Mouse (Mus musculus) c-Kit-positive CD71-negative TER-119-negative erythroid progenitor cells, embryonic 14.5 days (primary cell): ENCODE data around the gene Akap6.

ENCODE experiments used
- DNase-seq: peaks from one replicate; pipeline ENCODE4 v3.0.0-alpha.2; 2013; ENCODE audit warnings: low read depth

The Akap6 gene

GRCm38 (mm10) chr12:52910819-52911218, 211.6 kb downstream of the Akap6 start:
- peak; percentile 46 for DNase-seq

- no peak for DNase-seq
Observed at GRCm38 (mm10) chr12:52918939-52919338, 219.8 kb downstream of the Akap6 start.

GRCm38 (mm10) chr12:52922510-52922909, 223.3 kb downstream of the Akap6 start:
- no peak for DNase-seq

- DNase-seq = no peak
Observed at GRCm38 (mm10) chr12:52925448-52925847, 226.3 kb downstream of the Akap6 start.

- DNase-seq = no peak
Observed at GRCm38 (mm10) chr12:52933832-52934231, 234.6 kb downstream of the Akap6 start.

DNA sequence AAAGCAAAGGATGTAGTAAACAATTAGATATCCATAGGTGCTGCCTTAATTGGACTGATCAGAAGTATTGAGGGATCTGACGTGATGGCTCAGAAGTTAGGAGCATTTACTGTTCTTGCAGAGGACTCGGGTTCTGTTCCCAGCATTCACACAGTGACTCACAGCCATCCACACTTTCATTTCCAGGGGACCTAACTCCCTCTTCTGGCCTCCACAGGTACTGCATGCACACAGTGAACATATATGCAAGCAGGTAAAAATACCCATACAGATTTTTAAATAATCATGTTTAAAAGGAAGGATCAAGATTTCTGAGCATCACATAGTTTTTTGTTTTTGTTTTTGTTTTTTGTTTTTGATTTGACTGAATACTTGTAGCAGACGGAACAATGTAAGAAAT, 235.8 kb downstream of the Akap6 start:
- no peak for DNase-seq

DNA sequence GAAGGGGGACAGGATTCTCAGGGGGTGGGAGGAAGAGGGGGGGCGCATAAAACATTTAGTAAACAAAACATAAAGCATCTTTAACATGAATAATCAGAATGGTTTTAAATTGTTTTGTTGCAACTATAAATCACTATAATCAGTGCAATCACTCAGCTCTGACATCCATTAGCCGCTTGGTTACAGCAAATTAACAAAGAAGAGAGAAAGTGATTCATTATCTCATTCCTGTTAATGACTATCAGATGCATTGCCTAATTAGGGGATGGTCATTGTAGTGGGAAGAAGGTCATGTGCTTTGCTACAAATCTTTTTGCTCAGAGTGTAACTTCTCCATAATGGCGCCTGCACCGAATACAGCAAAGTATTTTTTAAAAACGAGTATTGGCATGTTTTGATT, 239.6 kb downstream of the Akap6 start:
- no peak for DNase-seq

GRCm38 (mm10) chr12:52939324-52939946, 240.3 kb downstream of the Akap6 start:
- DNase-seq = no peak

DNA sequence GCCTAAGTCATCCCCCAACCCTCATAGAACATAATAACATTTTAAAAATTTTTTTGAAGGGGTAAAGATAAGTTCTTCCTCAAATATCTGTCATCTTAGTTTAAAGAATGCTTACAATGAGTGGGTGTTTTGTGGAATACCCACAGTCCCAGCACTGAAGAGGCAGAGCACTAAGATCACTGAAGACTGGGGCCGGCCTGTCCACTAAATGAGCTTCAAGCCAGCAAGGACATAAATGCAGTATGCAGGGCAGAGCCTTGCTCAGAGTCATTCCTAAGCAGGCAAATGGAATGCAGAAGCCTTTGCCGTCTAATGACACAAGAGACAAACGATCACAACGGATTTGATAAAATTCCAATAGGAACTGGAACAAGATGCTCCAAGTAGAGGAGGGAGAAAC, 242.8 kb downstream of the Akap6 start:
- DNase-seq = no peak

- no peak for DNase-seq
Observed at GRCm38 (mm10) chr12:52944274-52944673, 245.1 kb downstream of the Akap6 start.

DNA sequence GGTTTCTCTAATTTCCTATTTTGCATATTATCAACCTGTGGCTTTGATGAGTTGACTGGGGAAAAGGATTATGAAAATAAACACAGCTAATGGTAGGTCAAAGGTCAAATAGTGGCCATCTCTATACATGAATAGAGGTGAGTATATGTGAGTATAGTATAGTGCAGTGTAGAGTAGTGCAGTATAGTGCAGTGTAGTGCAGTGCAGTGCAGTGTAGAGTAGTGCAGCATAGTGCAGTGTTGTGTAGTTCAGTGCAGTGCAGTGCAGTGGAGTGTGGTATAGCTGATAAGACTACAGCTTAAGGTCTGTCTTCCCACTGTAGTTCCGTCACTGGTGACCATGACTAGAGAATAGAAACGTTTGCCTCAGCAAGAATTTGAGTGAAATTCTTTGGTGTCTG, 245.8 kb downstream of the Akap6 start:
- no peak for DNase-seq

DNA sequence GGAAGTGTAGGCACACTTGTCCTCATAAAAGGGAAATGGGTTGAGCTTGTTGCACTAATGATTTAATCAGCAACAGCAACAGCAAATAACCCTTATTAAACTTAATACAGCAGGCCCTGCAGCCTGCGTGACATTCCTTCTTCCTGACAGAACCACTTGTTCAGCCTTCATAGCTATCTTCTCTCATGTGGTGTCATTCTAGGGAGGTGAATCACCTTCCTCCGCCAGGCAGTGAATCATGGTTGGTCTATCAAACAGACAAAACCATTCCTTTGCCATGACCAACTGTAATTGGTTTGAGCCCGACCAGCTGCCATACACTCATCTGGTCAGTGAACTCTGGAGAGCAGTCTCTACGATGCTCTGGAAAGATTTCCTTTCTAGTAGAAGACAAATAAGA, 251.5 kb downstream of the Akap6 start:
- no peak for DNase-seq

- no peak for DNase-seq
Observed at GRCm38 (mm10) chr12:52957587-52957986, 258.4 kb downstream of the Akap6 start.

- DNase-seq = no peak
Observed at GRCm38 (mm10) chr12:52957994-52958393, 258.8 kb downstream of the Akap6 start.

DNA sequence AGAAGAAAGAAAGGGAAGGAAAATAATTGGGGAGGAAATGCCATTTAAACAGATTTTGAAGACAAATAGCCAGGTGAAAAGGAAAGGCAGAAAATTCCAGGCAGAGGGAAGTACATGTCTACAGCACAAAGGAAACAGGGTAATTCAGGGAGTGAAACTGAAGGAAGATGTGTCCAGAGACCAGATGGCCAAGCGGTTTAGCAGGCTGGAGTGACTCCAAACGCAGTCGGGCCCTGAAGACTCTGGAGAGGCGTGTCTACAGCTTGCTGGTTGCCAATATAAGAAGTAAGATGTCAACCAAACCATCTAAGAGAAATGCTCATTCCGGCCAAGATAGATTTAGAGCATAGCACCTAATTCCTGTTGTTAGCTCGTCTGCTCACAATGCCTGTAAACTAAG, 292.6 kb downstream of the Akap6 start:
- DNase-seq = no peak

DNA sequence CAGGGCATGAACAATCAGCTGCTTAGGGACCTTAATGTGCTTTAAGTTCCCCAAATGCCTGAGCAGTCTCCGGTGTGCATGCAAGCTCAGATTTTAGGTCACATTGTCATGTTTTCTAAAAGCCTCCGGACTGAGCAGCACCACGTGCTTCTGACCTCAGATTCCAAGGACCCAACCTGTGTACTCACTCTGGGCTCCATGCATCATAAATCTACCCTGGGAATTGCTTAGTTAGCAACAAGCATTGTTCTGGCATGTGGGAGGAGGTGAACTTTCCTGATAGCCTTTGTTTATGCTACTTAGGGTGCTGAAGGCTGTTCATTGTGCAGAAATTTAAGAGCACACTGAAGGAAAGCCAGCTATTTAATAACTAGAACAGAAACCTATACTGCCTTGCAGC, 313.2 kb downstream of the Akap6 start:
- DNase-seq = no peak

DNA sequence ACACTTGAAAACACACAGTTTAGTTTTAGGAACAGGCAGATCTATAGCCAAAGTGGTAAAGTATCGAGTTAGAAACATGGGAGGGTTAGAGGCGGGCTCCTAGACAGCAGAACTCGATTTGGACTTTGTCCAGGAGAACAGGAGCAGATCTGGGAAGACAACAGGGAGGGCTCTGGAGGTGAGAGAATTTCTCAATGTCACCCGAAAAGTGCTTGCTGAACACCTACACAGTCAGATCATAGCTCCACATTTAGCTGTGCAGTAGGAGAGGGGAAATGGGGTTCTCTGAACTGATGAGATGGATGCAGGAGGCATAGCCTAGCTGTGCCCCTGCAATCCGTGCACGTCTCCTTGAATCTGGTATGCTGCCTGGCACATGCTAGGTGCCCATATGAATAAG, 315.4 kb downstream of the Akap6 start:
- DNase-seq = no peak

DNA sequence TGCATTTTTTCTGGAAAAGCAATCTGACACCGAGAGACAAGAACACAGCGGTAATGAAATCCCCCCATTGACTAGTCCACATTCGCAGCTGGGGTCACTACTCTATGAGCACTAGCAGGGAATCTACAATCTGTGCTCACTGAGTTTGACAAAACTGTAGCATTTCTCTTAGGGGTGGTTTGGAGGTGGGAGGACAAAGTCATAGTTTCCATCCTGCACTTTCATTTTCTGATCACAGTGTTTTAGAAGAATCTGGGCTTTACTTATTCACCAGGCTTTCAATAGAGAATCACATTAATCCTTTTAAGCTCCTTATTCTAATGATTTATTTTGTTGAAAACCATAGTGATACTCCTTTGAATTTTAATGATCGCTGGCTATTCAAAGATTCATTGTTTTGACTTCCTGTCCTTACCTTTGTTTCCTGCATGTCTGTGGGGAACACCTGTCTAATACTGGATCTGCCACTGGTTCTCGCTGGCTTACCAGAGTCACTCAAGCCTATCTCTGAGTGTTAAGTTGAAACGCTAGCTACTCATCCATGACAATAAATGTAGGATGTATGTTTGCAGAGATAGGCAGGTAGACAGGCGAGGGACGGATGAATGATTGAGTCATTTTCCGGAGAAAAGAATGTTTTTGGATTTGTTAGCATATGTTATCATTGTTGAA, 325.5 kb downstream of the Akap6 start:
- DNase-seq = no peak

- DNase-seq = no peak
Observed at GRCm38 (mm10) chr12:53027308-53027707, 328.1 kb downstream of the Akap6 start.

GRCm38 (mm10) chr12:53028926-53029325, 329.7 kb downstream of the Akap6 start:
- no peak for DNase-seq

- DNase-seq = no peak
Observed at GRCm38 (mm10) chr12:53029910-53030309, 330.7 kb downstream of the Akap6 start.

DNA sequence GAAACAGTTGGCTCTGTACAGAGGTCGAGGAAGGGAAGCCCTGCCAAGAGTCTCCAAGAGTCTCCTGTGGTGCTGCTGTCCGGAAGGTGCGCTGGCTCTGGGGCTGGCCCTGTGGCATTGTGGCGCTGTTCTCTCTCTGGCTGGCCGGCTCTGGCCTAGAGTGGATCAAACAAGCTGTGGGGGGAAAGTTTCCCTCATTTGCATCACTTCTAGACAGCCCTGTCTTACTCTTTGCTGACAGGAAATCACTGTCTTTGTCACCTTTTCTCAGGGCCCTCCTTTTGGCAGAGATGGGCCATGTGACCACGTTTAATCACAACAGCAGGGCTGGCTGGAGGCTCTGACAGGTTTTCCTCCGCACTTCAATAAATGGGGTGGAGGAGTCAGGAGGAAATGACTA, 333.6 kb downstream of the Akap6 start:
- DNase-seq = no peak

- DNase-seq = no peak
Observed at GRCm38 (mm10) chr12:53033404-53033913, 334.3 kb downstream of the Akap6 start.

- no peak for DNase-seq
Observed at GRCm38 (mm10) chr12:53040634-53041033, 341.5 kb downstream of the Akap6 start.
